Mouse (Mus musculus) kidney, embryonic 15.5 days (tissue): ENCODE data around the gene Gp1ba. TPM values are rescaled to one million over a fixed set of nuclear protein-coding genes. Genes with fewer than 3 reads are reported as not detected.

ENCODE experiments used
- ATAC-seq: fragments of 200-750 bp; cut with Nextera tagmentation; replicated peaks from 2 replicates; pipeline ENCODE4 v1.8.0; 2017; ENCODE audit warnings: moderate TSS enrichment; ENCODE audit not compliant: low FRiP score
- H3K27ac ChIP-seq: fragments of 300-500 bp; sonication (generic); 2 replicates; pipeline ENCODE4 v1.5.1; 2015; ENCODE audit warnings: mild to moderate bottlenecking, inconsistent platforms
- H3K27me3 ChIP-seq: fragments of 300-500 bp; sonication (generic); 2 replicates; pipeline ENCODE4 v1.6.1; 2015; ENCODE audit warnings: inconsistent platforms
- H3K36me3 ChIP-seq: fragments of 300-500 bp; sonication (generic); 2 replicates; pipeline ENCODE4 v1.6.1; 2015; ENCODE audit warnings: inconsistent platforms
- H3K4me1 ChIP-seq: fragments of 300-500 bp; sonication (generic); 2 replicates; pipeline ENCODE4 v1.6.1; 2015; ENCODE audit warnings: inconsistent platforms
- H3K4me2 ChIP-seq: fragments of 300-500 bp; sonication (generic); 2 replicates; pipeline ENCODE4 v1.6.1; 2015; ENCODE audit warnings: moderate library complexity, mild to moderate bottlenecking, inconsistent platforms
- H3K4me3 ChIP-seq: fragments of 300-500 bp; sonication (generic); replicated peaks from 2 replicates; pipeline ENCODE4 v1.5.1; 2015; ENCODE audit warnings: mild to moderate bottlenecking, inconsistent platforms
- H3K9ac ChIP-seq: fragments of 300-500 bp; sonication (generic); 2 replicates; pipeline ENCODE4 v1.6.1; 2015; ENCODE audit warnings: mild to moderate bottlenecking, inconsistent platforms
- H3K9me3 ChIP-seq: fragments of 300-500 bp; sonication (generic); replicated peaks from 2 replicates; pipeline ENCODE4 v1.6.1; 2016; ENCODE audit warnings: inconsistent platforms
- WGBS: fragments of 180-500 bp; shearing (Covaris S2); methylation state at CpG from one replicate; pipeline ENCODE4 v1.1.7; 2015; ENCODE audit warnings: mixed read lengths; 5-methylcytosine and 5-hydroxymethylcytosine counted together
- polyA plus RNA-seq: library from polyadenylated mRNA; unstranded; fragments of >200 nt; fragmentation: Nextera tagmentation; extraction: Ambion mirVana; gene quantifications from 2 replicates; pipeline ENCODE4 v1.2.1, GENCODE M21; 2015

Gp1ba gene
- polyA plus RNA-seq, 1 experiment from 2014 or later = 0.30 TPM

DNA sequence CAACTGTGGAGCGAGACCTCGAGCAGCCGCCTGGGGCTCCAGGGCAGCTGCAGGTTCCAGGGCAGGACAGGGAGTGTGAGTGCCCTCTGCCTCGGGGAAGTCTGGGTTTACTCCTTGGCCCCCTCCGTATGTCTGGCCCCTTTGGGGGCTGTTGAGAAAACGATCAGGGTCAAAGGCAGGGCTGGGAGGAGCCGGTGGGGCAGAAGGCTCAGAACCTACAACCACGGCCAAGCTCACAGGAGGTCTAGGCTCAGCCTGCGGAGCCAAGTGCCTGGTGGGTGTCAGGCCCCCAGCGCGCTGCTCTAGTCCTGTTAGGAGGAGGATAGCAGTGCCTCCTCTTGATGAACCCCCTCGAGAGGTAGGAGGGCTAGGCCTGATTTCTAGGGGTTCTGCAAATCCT is 42.2 kb downstream of the Gp1ba start:
- H3K9me3 ChIP-seq = no peaks in the 10 kb centered on the region
- no peaks in the 10 kb centered on the region for H3K27me3 ChIP-seq
- no peak overlapping the region for H3K4me3 ChIP-seq
- no peak overlapping the region for H3K27ac ChIP-seq
- WGBS = 61% methylated on average over 12 of the region's 12 CpGs
- ATAC-seq = no peak
- no peak overlapping the region for H3K4me2 ChIP-seq
- H3K4me1 ChIP-seq = peaks cover 6% of the 10 kb centered on the region; the same call in 1 of the 2 replicates
- peaks cover 80% of the 10 kb centered on the region for H3K36me3 ChIP-seq
- no peak overlapping the region for H3K9ac ChIP-seq

DNA sequence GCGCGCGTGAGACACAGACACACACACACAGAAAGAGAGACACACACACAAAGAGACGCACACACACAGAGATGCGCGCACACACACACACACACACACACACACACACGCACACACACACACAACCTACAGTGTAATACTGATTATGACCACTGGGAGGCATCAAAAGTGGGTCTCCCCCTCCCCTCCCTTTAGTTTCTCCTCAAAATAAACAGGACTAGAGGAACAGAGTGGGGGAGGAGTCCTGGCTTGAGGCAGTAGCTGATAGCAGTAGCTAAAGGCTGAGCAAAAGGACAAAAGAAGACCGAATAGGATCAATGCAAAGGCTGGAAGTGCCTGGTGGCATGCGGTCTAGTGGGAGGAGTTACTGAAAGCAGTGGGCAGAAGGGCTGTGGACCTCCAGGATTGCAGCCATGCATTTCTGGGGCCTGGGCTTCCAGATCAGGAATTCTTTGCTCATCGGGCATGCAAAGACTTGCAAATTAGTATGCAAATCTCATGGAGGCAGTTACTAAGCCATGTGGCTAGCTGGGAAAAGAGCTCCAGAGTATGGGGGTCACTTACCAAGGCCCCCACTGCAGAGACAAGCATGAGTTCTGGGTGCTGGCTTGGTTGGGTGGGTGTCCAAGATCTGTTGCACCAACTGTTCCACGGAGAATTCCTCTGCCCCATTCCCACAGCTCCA is 43.1 kb downstream of the Gp1ba start:
- ATAC-seq = no peak; the same call in 1 of the 2 replicates
- no peaks in the 10 kb centered on the region for H3K27me3 ChIP-seq
- H3K9me3 ChIP-seq = no peaks in the 10 kb centered on the region
- H3K4me2 ChIP-seq = no peak overlapping the region
- no peak overlapping the region for H3K4me3 ChIP-seq
- H3K27ac ChIP-seq = no peak overlapping the region
- H3K9ac ChIP-seq = no peak overlapping the region
- H3K36me3 ChIP-seq = peaks cover 71% of the 10 kb centered on the region
- 32% methylated on average over 11 of the region's 11 CpGs for WGBS
- H3K4me1 ChIP-seq = peaks cover 13% of the 10 kb centered on the region

DNA sequence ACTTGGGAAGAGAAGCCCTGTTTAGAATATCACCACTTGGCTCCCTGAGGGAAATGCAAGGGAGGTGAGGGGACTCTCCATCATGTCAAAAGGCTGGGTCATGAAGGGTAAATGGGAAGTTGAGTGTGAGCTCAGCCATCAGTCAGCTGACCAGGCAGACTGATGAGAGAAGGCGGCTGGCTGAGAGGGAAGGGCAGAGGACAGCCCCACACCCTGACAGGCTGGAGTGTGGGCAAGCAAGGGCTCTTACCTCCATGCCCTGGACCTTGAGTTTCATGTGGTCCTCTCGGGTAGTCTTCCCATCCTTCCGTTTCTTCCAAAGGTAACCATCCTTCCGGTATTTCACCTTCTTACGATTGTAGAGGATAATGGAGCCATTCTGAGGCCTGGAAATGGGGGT is 44.7 kb downstream of the Gp1ba start:
- Histone ChIP-seq H3K27ac (no peak overlapping the region), H3K4me1 (peaks cover 25% of the 10 kb centered on the region), H3K36me3 (peaks cover 64% of the 10 kb centered on the region), H3K4me2 (no peak overlapping the region), H3K9ac (no peak overlapping the region), H3K27me3 (no peaks in the 10 kb centered on the region), H3K4me3 (no peak overlapping the region), H3K9me3 (no peaks in the 10 kb centered on the region)
- 88% methylated on average over 5 of the region's 5 CpGs for WGBS
- no peak for ATAC-seq

DNA sequence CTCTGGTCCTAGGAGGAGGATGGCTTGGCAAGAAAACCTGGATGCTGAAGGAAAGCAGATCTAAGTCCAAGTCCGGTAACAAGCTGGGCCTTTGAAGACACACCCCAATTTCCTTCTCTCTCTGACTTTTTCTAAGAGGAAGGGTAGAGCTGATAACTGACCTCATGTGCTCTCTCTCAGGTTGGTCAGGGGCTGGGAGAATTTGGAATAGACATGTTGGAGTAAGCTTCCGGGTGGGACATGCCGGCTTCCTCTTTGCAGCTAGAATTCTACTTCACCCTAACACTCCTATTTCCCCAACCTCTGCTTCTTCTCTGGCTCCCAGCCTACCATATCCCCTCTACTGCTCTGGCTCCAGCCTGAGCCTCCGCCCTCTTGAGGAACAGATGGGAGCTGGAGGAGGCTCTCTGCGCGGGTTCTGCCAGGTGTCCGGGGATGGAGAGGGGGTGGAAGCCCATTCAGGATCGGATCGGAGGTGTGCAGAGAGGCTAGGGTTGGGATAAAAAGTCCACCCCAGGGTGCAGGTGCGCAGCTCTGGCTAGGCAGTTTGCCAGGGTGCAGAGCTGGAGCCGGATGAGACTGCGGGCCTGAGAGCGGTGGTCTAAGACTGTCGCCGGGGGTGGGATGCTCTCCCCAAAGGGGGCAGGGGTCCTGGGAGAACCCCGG is 48.1 kb downstream of the Gp1ba start:
- 2% methylated on average over 16 of the region's 16 CpGs for WGBS
- Histone ChIP-seq H3K4me1 (peaks cover 27% of the 10 kb centered on the region), H3K4me2 (peak overlapping the region; percentile 89), H3K27me3 (no peaks in the 10 kb centered on the region), H3K36me3 (peaks cover 37% of the 10 kb centered on the region), H3K4me3 (peak overlapping the region; percentile 81), H3K27ac (peak overlapping the region; percentile 92), H3K9ac (peak overlapping the region; percentile 72), H3K9me3 (no peaks in the 10 kb centered on the region)
- ATAC-seq = peak; percentile 69

DNA sequence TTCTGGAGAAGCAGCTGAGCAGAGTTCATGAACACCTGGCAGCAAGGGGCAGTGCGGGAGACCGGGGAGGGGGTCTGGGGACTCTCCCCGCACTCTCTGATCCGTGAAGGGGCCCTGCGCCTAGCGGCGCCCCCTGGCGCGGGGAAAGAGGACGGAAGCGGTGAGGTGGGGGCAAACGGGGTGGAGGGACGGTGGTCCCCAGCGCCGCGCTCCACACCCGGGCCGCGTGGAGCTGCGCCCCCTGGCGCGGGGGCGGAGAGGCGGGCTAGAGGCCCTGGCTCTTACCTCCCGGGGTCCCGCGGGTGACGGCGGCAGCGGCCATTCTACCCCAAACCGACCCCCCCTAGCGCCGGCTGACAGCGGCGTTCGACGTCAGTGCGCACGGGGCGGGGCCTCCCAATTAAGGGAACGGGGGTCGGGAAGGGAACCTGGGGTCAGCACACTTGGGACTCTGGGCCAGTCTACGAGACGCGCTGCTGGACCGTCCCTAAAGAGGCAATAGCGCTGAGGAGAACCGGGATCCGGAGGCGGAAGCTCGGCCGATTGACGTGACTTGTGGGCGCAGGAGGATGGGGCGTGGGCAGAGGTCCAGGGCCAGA is 48.8 kb downstream of the Gp1ba start, which contains the start of gene Camta2:
Gene Camta2 (minus strand): TSS at position 505 of the 599 bp plus-strand sequence.
- peak within 1 kb of the TSS; percentile 89 for H3K4me2 ChIP-seq
- ATAC-seq = peak; percentile 91
- H3K4me1 ChIP-seq = peaks cover 22% of the 10 kb centered on the region
- peak within 1 kb of the TSS; percentile 81 for H3K4me3 ChIP-seq
- under 1% methylated on average over 55 of the region's 55 CpGs for WGBS
- no peaks in the 10 kb centered on the region for H3K27me3 ChIP-seq
- peak within 1 kb of the TSS; percentile 72 for H3K9ac ChIP-seq
- no peaks in the 10 kb centered on the region for H3K9me3 ChIP-seq
- H3K36me3 ChIP-seq = peaks cover 32% of the 10 kb centered on the region
- peak within 1 kb of the TSS; percentile 92 for H3K27ac ChIP-seq

DNA sequence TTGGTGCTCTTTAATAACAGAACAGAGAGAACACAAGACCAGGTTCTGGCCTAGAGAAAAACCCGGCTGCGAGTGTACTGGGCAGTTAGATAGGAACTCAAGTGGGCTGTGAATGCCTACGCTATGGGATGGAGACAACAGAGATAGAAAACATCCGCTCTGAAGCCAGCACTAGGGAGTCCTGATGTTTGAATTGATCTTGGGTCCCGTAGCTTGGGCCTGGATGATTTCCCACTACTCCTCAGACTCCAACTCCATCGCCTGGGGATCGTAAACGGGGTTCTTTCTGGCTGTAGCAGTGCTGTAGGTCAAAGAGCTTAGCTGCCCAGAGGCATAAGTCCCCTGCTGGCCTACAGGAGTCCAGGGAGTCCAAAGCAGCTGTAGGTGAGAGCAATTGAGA is 49.5 kb downstream of the Gp1ba start:
- 9% methylated on average over 8 of the region's 8 CpGs for WGBS
- ATAC-seq = no peak
- H3K36me3 ChIP-seq = peaks cover 25% of the 10 kb centered on the region
- no peaks in the 10 kb centered on the region for H3K9me3 ChIP-seq
- H3K27me3 ChIP-seq = no peaks in the 10 kb centered on the region
- peak overlapping the region; percentile 92 for H3K27ac ChIP-seq
- peak overlapping the region; percentile 81 for H3K4me3 ChIP-seq
- H3K4me2 ChIP-seq = peak overlapping the region; percentile 89
- peaks cover 22% of the 10 kb centered on the region for H3K4me1 ChIP-seq
- H3K9ac ChIP-seq = peak overlapping the region; percentile 72

DNA sequence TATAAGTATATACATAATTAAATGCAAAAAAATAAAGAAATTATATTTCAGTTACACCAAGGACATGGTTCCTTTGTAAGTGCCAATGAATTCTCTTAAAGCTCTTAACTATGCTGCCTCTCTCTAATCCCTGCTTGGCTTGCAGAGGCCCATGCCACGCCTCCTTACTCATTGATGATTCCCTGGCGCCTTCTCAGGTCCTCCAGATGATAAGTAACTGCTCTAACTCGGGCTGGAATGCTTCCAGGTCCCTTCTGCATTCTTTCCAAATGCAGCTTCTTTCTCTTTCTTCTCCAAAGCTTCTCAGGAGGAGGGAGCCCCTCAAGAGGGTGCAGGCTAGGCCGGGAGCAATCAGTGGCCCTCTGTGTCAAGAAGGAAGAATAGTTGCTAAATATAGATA is 50.7 kb downstream of the Gp1ba start:
- no peaks in the 10 kb centered on the region for H3K27me3 ChIP-seq
- ATAC-seq = no peak
- H3K4me2 ChIP-seq = no peak overlapping the region
- WGBS = 66% methylated on average over 4 of the region's 4 CpGs
- H3K36me3 ChIP-seq = peaks cover 14% of the 10 kb centered on the region
- H3K4me1 ChIP-seq = peaks cover 22% of the 10 kb centered on the region
- no peak overlapping the region for H3K9ac ChIP-seq
- no peaks in the 10 kb centered on the region for H3K9me3 ChIP-seq
- H3K4me3 ChIP-seq = no peak overlapping the region
- no peak overlapping the region for H3K27ac ChIP-seq

Other genes starting within 250 kb of the Gp1ba start
- 40.1 and 42.1 TPM in 2 replicates for gene Pelp1, start 229.1 kb upstream of the Gp1ba start, polyA plus RNA-seq
- gene Arrb2, start 206.5 kb upstream of the Gp1ba start, polyA plus RNA-seq = 15.4 and 15.5 TPM in 2 replicates
- gene Med11, start 187.2 kb upstream of the Gp1ba start, polyA plus RNA-seq = 38.8 and 42.0 TPM in 2 replicates
- 0.63 and 0.66 TPM in 2 replicates for gene Zmynd15, start 179.7 kb upstream of the Gp1ba start, polyA plus RNA-seq
- gene Cxcl16, start 179.1 kb upstream of the Gp1ba start, polyA plus RNA-seq = 6.0 and 6.9 TPM in 2 replicates
- gene Tm4sf5, start 133.9 kb upstream of the Gp1ba start, polyA plus RNA-seq = 0.82 and 0.88 TPM in 2 replicates
- gene Vmo1, start 124.5 kb upstream of the Gp1ba start, polyA plus RNA-seq = 0.35 and 0.40 TPM in 2 replicates
- 0.91 and 1.1 TPM in 2 replicates for gene Gltpd2, start 119.9 kb upstream of the Gp1ba start, polyA plus RNA-seq
- gene Psmb6, start 113.8 kb upstream of the Gp1ba start, polyA plus RNA-seq = 755 and 782 TPM in 2 replicates
- gene Gm40193, start 106.2 kb upstream of the Gp1ba start, polyA plus RNA-seq = not detected in 2 replicates
- gene Pld2, start 99.1 kb upstream of the Gp1ba start, polyA plus RNA-seq = 6.5 and 8.2 TPM in 2 replicates
- 14.8 and 15.8 TPM in 2 replicates for gene Mink1, start 76.2 kb upstream of the Gp1ba start, polyA plus RNA-seq
- gene 4930544D05Rik, start 23.3 kb upstream of the Gp1ba start, polyA plus RNA-seq = not detected in 2 replicates
- 0.27 TPM in 1 of 2 replicates, not detected in the other for gene Chrne, start 19.9 kb upstream of the Gp1ba start, polyA plus RNA-seq
- gene Rnf167, start 8.1 kb downstream of the Gp1ba start, polyA plus RNA-seq = 115 and 122 TPM in 2 replicates
- 178 and 186 TPM in 2 replicates for gene Slc25a11, start 8.4 kb downstream of the Gp1ba start, polyA plus RNA-seq
- 1,914 and 2,031 TPM in 2 replicates for gene Pfn1, start 15.5 kb downstream of the Gp1ba start, polyA plus RNA-seq
- gene Eno3, start 18.1 kb downstream of the Gp1ba start, polyA plus RNA-seq = 30.3 and 38.5 TPM in 2 replicates
- gene Spag7, start 30.3 kb downstream of the Gp1ba start, polyA plus RNA-seq = 181 and 202 TPM in 2 replicates
- 12.8 and 14.1 TPM in 2 replicates for gene Camta2, start 49.0 kb downstream of the Gp1ba start, polyA plus RNA-seq
- gene Inca1, start 61.0 kb downstream of the Gp1ba start, polyA plus RNA-seq = 1.2 and 2.3 TPM in 2 replicates
- gene Kif1c, start 61.4 kb downstream of the Gp1ba start, polyA plus RNA-seq = 3.5 and 3.6 TPM in 2 replicates
- 6.8 and 8.1 TPM in 2 replicates for gene Zfp3, start 125.1 kb downstream of the Gp1ba start, polyA plus RNA-seq
- gene Scimp, start 173.5 kb downstream of the Gp1ba start, polyA plus RNA-seq = 0.25 TPM in 1 of 2 replicates, not detected in the other
- gene Rabep1, start 205.7 kb downstream of the Gp1ba start, polyA plus RNA-seq = 36.5 and 36.8 TPM in 2 replicates